8 mouse cellular contexts compared by ENCODE assay signal in the genomic region with DNA sequence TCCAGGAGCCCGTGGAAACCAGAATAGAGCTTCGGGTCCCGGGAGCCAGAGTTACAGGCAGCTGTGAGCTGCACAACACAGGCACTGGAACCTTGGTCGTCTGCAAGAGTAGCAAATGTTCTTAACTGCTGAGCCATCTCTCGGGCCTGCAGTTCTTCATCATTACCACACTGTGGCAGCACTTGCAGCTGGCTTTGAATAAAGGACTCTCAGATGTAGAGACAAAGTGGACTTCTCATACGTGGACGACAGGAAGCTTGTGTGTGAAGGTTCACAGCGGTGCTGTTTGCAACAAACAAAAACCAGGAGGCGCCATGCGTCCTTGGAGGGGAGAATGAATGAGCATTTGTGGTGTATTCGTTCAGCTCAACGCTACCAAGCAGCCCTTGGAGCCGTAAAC. TPM values are rescaled to one million over a fixed set of nuclear protein-coding genes. Genes with fewer than 3 reads are reported as not detected.
DNase-seq lines count a peak whose midpoint lies in the region; ATAC-seq and TF ChIP-seq lines count a peak whose summit lies in the region.
"Had no signal": no experiment of that assay in that cellular context is flagged by ENCODE, and none has a peak within 500 bp of the region (broad histone marks: within the 10 kb centered on the region; RNA-seq: fewer than 3 reads in every experiment).

No protein-coding gene starts in this region.

- H3K9me3 ChIP-seq in midbrain, embryonic 14.5 days (ENCODE audit: control insufficient read depth, low read length), result no peaks in the 10 kb centered on the region
- H3K9me3 ChIP-seq in midbrain, embryonic 16.5 days (replicated peaks; ENCODE audit: control insufficient read depth, low read length, poor library complexity, severe bottlenecking), result no peaks in the 10 kb centered on the region
- no peaks in the 10 kb centered on the region for H3K9me3 ChIP-seq in hindbrain, postnatal 0 days (ENCODE audit: low read length)
- no peaks in the 10 kb centered on the region for H3K9me3 ChIP-seq in limb, embryonic 11.5 days (ENCODE audit: control insufficient read depth, low read length)

- H3K9ac ChIP-seq in midbrain, embryonic 14.5 days (replicated peaks; ENCODE audit: low read length), result no peak overlapping the region
- H3K9ac ChIP-seq in midbrain, embryonic 16.5 days (ENCODE audit: low read depth, low read length), result no peak overlapping the region
- no peak overlapping the region for H3K9ac ChIP-seq in hindbrain, postnatal 0 days (replicated peaks; ENCODE audit: low read length)
- H3K9ac ChIP-seq in limb, embryonic 11.5 days (ENCODE audit: low read length), result no peak overlapping the region

- no peaks in the 10 kb centered on the region for H3K27me3 ChIP-seq in midbrain, embryonic 14.5 days (ENCODE audit: control insufficient read depth, insufficient read depth, low read length)
- H3K27me3 ChIP-seq in midbrain, embryonic 16.5 days (ENCODE audit: control insufficient read depth, insufficient read depth, low read depth, low read length), result no peaks in the 10 kb centered on the region
- H3K27me3 ChIP-seq in hindbrain, postnatal 0 days (ENCODE audit: insufficient read depth, low read length), result no peaks in the 10 kb centered on the region; the same call in 1 of the 2 replicates
- no peaks in the 10 kb centered on the region for H3K27me3 ChIP-seq in limb, embryonic 11.5 days (ENCODE audit: control insufficient read depth, insufficient read depth, low read length)

- H3K4me2 ChIP-seq in midbrain, embryonic 14.5 days (ENCODE audit: low read length), result no peak overlapping the region
- H3K4me2 ChIP-seq in midbrain, embryonic 16.5 days (ENCODE audit: low read length), result no peak overlapping the region
- H3K4me2 ChIP-seq in hindbrain, postnatal 0 days (ENCODE audit: low read depth, low read length), result no peak overlapping the region
- no peak overlapping the region for H3K4me2 ChIP-seq in limb, embryonic 11.5 days (ENCODE audit: low read depth, severe bottlenecking)

- peak; percentile 84 for DNase-seq in midbrain, embryonic 14.5 days
- peak; percentile 88 for DNase-seq in R1 (ENCODE audit: low read depth, low spot score)
- DNase-seq in cerebellum, postnatal 10 days, result peak; percentile 68 to 75
- peak; percentile 84 for DNase-seq in hindbrain, postnatal 0 days (ENCODE audit: low spot score)
- DNase-seq in limb, embryonic 11.5 days (ENCODE audit: low spot score), result peak; percentile 66
- DNase-seq in retina, postnatal 7 days (ENCODE audit: low read depth, low spot score), result peak; percentile 60

- no peaks in the 10 kb centered on the region for H3K36me3 ChIP-seq in midbrain, embryonic 14.5 days (ENCODE audit: control insufficient read depth, insufficient read depth, low read length)
- no peaks in the 10 kb centered on the region for H3K36me3 ChIP-seq in midbrain, embryonic 16.5 days (ENCODE audit: control insufficient read depth, insufficient read depth, low read length)
- H3K36me3 ChIP-seq in hindbrain, postnatal 0 days (ENCODE audit: insufficient read depth, low read length), result no peaks in the 10 kb centered on the region
- H3K36me3 ChIP-seq in limb, embryonic 11.5 days (ENCODE audit: control insufficient read depth, insufficient read depth, low read length), result no peaks in the 10 kb centered on the region

- H3K4me3 ChIP-seq in midbrain, embryonic 14.5 days (replicated peaks; ENCODE audit: low read depth, low read length), result no peak overlapping the region
- H3K4me3 ChIP-seq in midbrain, embryonic 16.5 days (ENCODE audit: low read depth, low read length), result no peak overlapping the region
- H3K4me3 ChIP-seq in hindbrain, postnatal 0 days (ENCODE audit: low read length), result no peak overlapping the region
- H3K4me3 ChIP-seq in limb, embryonic 11.5 days (ENCODE audit: low read depth, low read length), result no peak overlapping the region

- peak; percentile 93 for TF ChIP-seq CTCF in hindbrain, postnatal 0 days (IDR thresholded peaks at IDR 0.05; ENCODE audit: low read depth)

- peaks cover 10% of the 10 kb centered on the region; the same call in 1 of the 2 replicates for H3K4me1 ChIP-seq in midbrain, embryonic 14.5 days (ENCODE audit: control insufficient read depth, insufficient read depth, low read length)
- H3K4me1 ChIP-seq in midbrain, embryonic 16.5 days (ENCODE audit: control insufficient read depth, insufficient read depth, low read length), result peaks cover 5% of the 10 kb centered on the region; the same call in 1 of the 2 replicates
- 0 out of 2 replicates have a peak, but pooled peaks cover 5% of the 10 kb centered on the region for H3K4me1 ChIP-seq in hindbrain, postnatal 0 days (ENCODE audit: insufficient read depth, low read length)
- H3K4me1 ChIP-seq in limb, embryonic 11.5 days (ENCODE audit: control insufficient read depth, insufficient read depth, low read length), result no peaks in the 10 kb centered on the region

- WGBS in midbrain, embryonic 14.5 days, result 38% methylated on average over 13 of the region's 13 CpGs
- 39% methylated on average over 13 of the region's 13 CpGs for WGBS in midbrain, embryonic 16.5 days
- 33% methylated on average over 13 of the region's 13 CpGs for WGBS in hindbrain, postnatal 0 days
- 36% methylated on average over 13 of the region's 13 CpGs for WGBS in limb, embryonic 11.5 days

- H3K27ac ChIP-seq in midbrain, embryonic 14.5 days (replicated peaks; ENCODE audit: low read depth, low read length), result no peak overlapping the region
- H3K27ac ChIP-seq in midbrain, embryonic 16.5 days (ENCODE audit: low read length), result no peak overlapping the region
- no peak overlapping the region for H3K27ac ChIP-seq in hindbrain, postnatal 0 days
- H3K27ac ChIP-seq in limb, embryonic 11.5 days (replicated peaks; ENCODE audit: low read depth, low read length), result no peak overlapping the region

- ATAC-seq in midbrain, embryonic 14.5 days (ENCODE audit: low FRiP score, low TSS enrichment), result no peak
- ATAC-seq in midbrain, embryonic 16.5 days, result no peak
- no peak for ATAC-seq in hindbrain, postnatal 0 days
- no peak for ATAC-seq in limb, embryonic 11.5 days (ENCODE audit: insufficient number of reproducible peaks, low FRiP score, low TSS enrichment, low read depth)

RNA-seq across cellular contexts. Expression of a gene that starts 10.3 kb away (rescaled TPM):
- 0.26 and 0.83 TPM in 2 replicates for polyA plus RNA-seq in midbrain, embryonic 14.5 days (2014; fragmentation: Nextera tagmentation; extraction: Ambion mirVana)
- polyA plus RNA-seq in midbrain, embryonic 16.5 days (2015; fragmentation: Nextera tagmentation; extraction: Ambion mirVana), result 1.0 TPM in 2 replicates
- total RNA-seq in hindbrain, postnatal 0 days (2014; rRNA removed), result 1.2 TPM in 2 replicates
- polyA plus RNA-seq in hindbrain, postnatal 0 days (2015; fragmentation: Nextera tagmentation; extraction: Ambion mirVana), result 1.2 and 1.3 TPM in 2 replicates
- polyA plus RNA-seq in limb, embryonic 11.5 days (2014; fragmentation: Nextera tagmentation; extraction: Ambion mirVana), result 1.1 and 1.2 TPM in 2 replicates

RNA-seq across cellular contexts. Expression of a gene that starts 18.9 kb away (rescaled TPM):
- polyA plus RNA-seq in midbrain, embryonic 14.5 days (2014; fragmentation: Nextera tagmentation; extraction: Ambion mirVana), result not detected in 2 replicates
- polyA plus RNA-seq in midbrain, embryonic 16.5 days (2015; fragmentation: Nextera tagmentation; extraction: Ambion mirVana), result 0.11 TPM in 1 of 2 replicates, not detected in the other
- not detected in 2 replicates for total RNA-seq in hindbrain, postnatal 0 days (2014; rRNA removed)
- polyA plus RNA-seq in hindbrain, postnatal 0 days (2015; fragmentation: Nextera tagmentation; extraction: Ambion mirVana), result 0.09 and 0.14 TPM in 2 replicates
- polyA plus RNA-seq in limb, embryonic 11.5 days (2014; fragmentation: Nextera tagmentation; extraction: Ambion mirVana), result not detected in 2 replicates

RNA-seq across cellular contexts. Expression of a gene that starts 32.7 kb away (rescaled TPM):
- polyA plus RNA-seq in midbrain, embryonic 14.5 days (2014; fragmentation: Nextera tagmentation; extraction: Ambion mirVana), result not detected in 2 replicates
- polyA plus RNA-seq in midbrain, embryonic 16.5 days (2015; fragmentation: Nextera tagmentation; extraction: Ambion mirVana), result not detected in 2 replicates
- not detected in 2 replicates for total RNA-seq in hindbrain, postnatal 0 days (2014; rRNA removed)
- polyA plus RNA-seq in hindbrain, postnatal 0 days (2015; fragmentation: Nextera tagmentation; extraction: Ambion mirVana), result not detected in 2 replicates
- polyA plus RNA-seq in limb, embryonic 11.5 days (2014; fragmentation: Nextera tagmentation; extraction: Ambion mirVana), result not detected in 2 replicates

RNA-seq across cellular contexts. Expression of a gene that starts 43.3 kb away (rescaled TPM):
- not detected in 2 replicates for polyA plus RNA-seq in midbrain, embryonic 14.5 days (2014; fragmentation: Nextera tagmentation; extraction: Ambion mirVana)
- polyA plus RNA-seq in midbrain, embryonic 16.5 days (2015; fragmentation: Nextera tagmentation; extraction: Ambion mirVana), result not detected in 2 replicates
- not detected in 2 replicates for total RNA-seq in hindbrain, postnatal 0 days (2014; rRNA removed)
- not detected in 2 replicates for polyA plus RNA-seq in hindbrain, postnatal 0 days (2015; fragmentation: Nextera tagmentation; extraction: Ambion mirVana)
- not detected in 2 replicates for polyA plus RNA-seq in limb, embryonic 11.5 days (2014; fragmentation: Nextera tagmentation; extraction: Ambion mirVana)
- polyA plus RNA-seq: large intestine, adult 2 months had no signal

RNA-seq across cellular contexts. Expression of a gene that starts 52.9 kb away (rescaled TPM):
- not detected in 2 replicates for polyA plus RNA-seq in midbrain, embryonic 14.5 days (2014; fragmentation: Nextera tagmentation; extraction: Ambion mirVana)
- polyA plus RNA-seq in midbrain, embryonic 16.5 days (2015; fragmentation: Nextera tagmentation; extraction: Ambion mirVana), result 0.34 TPM in 1 of 2 replicates, not detected in the other
- total RNA-seq in hindbrain, postnatal 0 days (2014; rRNA removed), result not detected in 2 replicates
- polyA plus RNA-seq in hindbrain, postnatal 0 days (2015; fragmentation: Nextera tagmentation; extraction: Ambion mirVana), result 0.23 and 0.37 TPM in 2 replicates
- 0.19 TPM in 1 of 2 replicates, not detected in the other for polyA plus RNA-seq in limb, embryonic 11.5 days (2014; fragmentation: Nextera tagmentation; extraction: Ambion mirVana)
